Mouse (Mus musculus): ENCODE data around the gene Trim34b. TPM values are rescaled to one million over a fixed set of nuclear protein-coding genes. Genes with fewer than 3 reads are reported as not detected.
A peak's percentile ranks its signal among the peaks of the same experiment; 100 is the strongest.

Gene Trim34b
- polyA plus RNA-seq, 1 experiment from 2014 or later: not detected

DNA sequence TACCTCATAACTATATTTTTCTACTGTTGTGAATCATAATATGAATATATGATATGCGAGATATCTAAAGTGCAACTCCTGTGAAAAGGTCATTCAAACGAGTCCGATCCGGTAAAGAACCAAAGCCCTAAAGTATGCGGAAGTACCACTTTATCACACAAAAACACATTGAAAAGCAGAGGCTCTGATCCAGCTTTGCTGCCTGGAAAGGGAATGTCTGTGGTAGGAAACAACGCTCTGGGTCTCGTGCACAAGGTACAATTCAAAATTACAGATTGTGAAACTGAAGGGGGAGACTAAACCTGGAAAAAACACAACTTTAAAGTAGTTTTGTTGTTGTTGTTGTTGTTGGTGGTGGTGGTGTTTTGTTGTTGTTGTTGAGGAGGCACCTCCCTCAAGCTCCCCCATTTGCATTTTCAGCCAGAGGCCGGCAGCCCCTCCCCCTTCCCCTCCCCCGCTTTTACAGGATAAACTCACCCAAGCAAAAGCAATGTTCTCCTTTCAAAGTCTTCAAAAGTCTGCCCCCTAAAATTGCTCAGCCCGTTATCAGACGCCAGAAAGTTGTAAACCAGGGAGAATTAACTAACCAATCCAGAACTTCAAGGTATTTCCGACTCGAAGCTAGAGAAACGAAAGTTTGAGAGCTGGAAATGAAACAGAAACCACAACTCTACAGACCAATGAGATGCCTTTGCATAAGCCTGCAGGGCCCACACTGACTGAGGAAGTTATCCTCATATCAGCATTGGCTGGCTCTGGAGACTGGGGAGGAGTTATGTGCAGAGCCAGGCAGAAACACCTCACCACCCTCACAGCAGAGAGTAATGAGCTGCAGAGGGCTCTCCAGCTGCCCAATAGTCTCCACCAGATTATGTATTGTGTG is 23.7 kb downstream of the Trim34b start, which contains the start of gene Trim12c:
Gene Trim12c, minus strand, starts transcription at position 646 of the 883 bp plus-strand sequence.
- WGBS (ENCODE audit: insufficient replicate concordance): 3% methylated on average over 14 of the region's 14 CpGs
- no peaks in the 10 kb centered on the region for H3K36me3 ChIP-seq (replicated peaks)
- peaks cover 11% of the 10 kb centered on the region for H3K4me1 ChIP-seq (replicated peaks)
- H3K9ac ChIP-seq: no peak within 1 kb of the TSS
- peak; percentile 100 for ATAC-seq (ENCODE audit: insufficient read depth)
- peak within 1 kb of the TSS; percentile 60 for H3K4me2 ChIP-seq
- no peaks in the 10 kb centered on the region for H3K9me3 ChIP-seq (replicated peaks)
- H3K27ac ChIP-seq (replicated peaks): peak within 1 kb of the TSS; percentile 67
- peak within 1 kb of the TSS; percentile 61 for H3K4me3 ChIP-seq (replicated peaks)
- no peaks in the 10 kb centered on the region for H3K27me3 ChIP-seq

DNA sequence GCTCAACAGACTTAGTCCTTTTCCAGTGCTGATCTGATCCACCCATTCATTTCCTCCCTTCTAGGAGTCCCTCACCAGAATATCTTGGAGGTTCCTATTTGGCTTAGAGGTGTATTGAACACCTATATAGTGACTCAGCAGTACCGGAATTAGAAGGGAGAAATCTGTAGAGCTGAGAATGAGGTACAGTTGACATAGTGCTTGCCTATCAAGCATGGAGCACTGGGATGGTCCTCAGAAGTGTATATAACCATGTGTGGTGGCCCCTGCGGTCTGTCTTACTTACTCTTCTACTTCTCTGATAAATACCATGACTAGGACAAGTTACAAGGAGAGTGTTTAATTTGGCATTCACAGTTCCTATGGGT is 24.3 kb downstream of the Trim34b start:
- Histone ChIP-seq H3K4me3 (replicated peaks) (peak overlapping the region; percentile 61), H3K4me2 (peak overlapping the region; percentile 60), H3K9me3 (replicated peaks) (no peaks in the 10 kb centered on the region), H3K4me1 (replicated peaks) (peaks cover 11% of the 10 kb centered on the region), H3K27ac (replicated peaks) (peak overlapping the region; percentile 67), H3K27me3 (no peaks in the 10 kb centered on the region), H3K9ac (no peak overlapping the region), H3K36me3 (replicated peaks) (no peaks in the 10 kb centered on the region)
- peak; percentile 32; the same call in 1 of the 2 replicates for ATAC-seq (ENCODE audit: insufficient read depth)
- WGBS (ENCODE audit: insufficient replicate concordance): 65% methylated on average over 2 of the region's 2 CpGs

DNA sequence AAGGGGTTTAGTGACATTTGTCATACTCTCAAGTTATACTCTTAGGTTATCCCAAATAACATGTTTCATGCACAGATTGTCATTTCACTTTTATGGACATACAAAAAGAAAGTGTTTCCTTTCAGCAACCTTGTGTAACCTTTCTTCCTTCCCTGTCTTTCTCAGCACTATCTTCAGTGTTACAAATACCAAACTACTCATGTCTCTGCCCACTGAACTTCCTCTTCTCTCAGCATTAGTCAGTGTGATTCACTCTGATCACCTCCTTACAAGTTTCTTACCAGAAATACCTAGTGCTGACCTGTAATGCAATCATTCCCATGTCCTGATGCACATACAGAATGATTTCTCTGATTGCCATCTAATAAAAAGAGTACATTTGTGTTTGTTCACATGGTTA is 37.1 kb downstream of the Trim34b start:
- no peaks in the 10 kb centered on the region for H3K4me1 ChIP-seq (replicated peaks)
- H3K9me3 ChIP-seq (replicated peaks): no peaks in the 10 kb centered on the region
- no peak overlapping the region for H3K27ac ChIP-seq (replicated peaks)
- no peak overlapping the region for H3K9ac ChIP-seq
- no peaks in the 10 kb centered on the region for H3K36me3 ChIP-seq (replicated peaks)
- no peaks in the 10 kb centered on the region for H3K27me3 ChIP-seq
- no peak for ATAC-seq (ENCODE audit: insufficient read depth)
- H3K4me3 ChIP-seq (replicated peaks): no peak overlapping the region
- H3K4me2 ChIP-seq: no peak overlapping the region

DNA sequence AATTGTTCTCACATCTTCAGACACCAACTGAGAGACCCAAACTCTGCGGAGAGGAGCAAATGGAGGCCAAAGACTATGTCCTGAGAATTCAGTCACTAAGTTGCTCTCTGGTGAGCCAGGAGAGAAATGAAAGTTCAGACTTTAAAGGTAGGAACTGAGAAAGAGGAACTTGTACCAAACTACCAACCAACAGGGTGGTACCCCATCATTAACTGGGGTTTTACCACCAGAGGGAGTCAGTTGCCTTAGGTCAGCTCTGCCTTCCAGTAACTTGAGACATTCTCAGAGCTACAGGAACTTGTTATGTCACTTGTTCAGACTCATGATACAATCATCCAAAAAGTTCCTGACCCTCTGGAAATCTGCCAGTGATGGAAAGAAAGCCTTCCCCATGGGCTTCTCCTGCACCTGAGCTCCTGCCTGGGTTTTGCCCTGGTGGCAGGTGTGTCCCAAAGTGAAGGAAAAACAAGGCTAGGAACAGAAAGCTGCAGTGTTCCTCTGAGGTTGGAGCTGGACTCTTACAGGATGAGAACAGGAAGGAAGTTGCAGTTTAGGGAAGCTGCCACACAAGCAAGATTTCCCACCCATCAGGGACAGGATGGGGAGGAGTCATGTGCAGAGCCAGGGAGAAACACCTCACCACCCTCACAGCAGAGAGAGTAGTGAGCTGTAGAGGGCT is 40.6 kb downstream of the Trim34b start, which contains the start of gene Trim30b:
Gene Trim30b, minus strand, starts transcription at position 149 of the 679 bp plus-strand sequence.
- no peak within 1 kb of the TSS for H3K4me3 ChIP-seq (replicated peaks)
- H3K36me3 ChIP-seq (replicated peaks): no peaks in the 10 kb centered on the region
- no peaks in the 10 kb centered on the region for H3K4me1 ChIP-seq (replicated peaks)
- no peak within 1 kb of the TSS for H3K27ac ChIP-seq (replicated peaks)
- H3K4me2 ChIP-seq: no peak within 1 kb of the TSS
- ATAC-seq (ENCODE audit: insufficient read depth): peak; percentile 62
- H3K9ac ChIP-seq: no peak within 1 kb of the TSS
- WGBS (ENCODE audit: insufficient replicate concordance): 44% methylated on average over 1 of the region's 1 CpGs
- H3K9me3 ChIP-seq (replicated peaks): no peaks in the 10 kb centered on the region
- H3K27me3 ChIP-seq: no peaks in the 10 kb centered on the region

Other genes starting within 250 kb of the Trim34b start
- gene Olfr645, start 244.0 kb upstream of the Trim34b start, polyA plus RNA-seq (2015; fragmentation: Nextera tagmentation; extraction: Ambion mirVana): not detected in 2 replicates
- not detected in 2 replicates for gene Olfr646, start 224.6 kb upstream of the Trim34b start, polyA plus RNA-seq (2015; fragmentation: Nextera tagmentation; extraction: Ambion mirVana)
- gene Ubqln5, start 199.6 kb upstream of the Trim34b start, polyA plus RNA-seq (2015; fragmentation: Nextera tagmentation; extraction: Ambion mirVana): not detected in 2 replicates
- not detected in 2 replicates for gene Olfr643, start 192.1 kb upstream of the Trim34b start, polyA plus RNA-seq (2015; fragmentation: Nextera tagmentation; extraction: Ambion mirVana)
- gene Ubqln3, start 186.2 kb upstream of the Trim34b start, polyA plus RNA-seq (2015; fragmentation: Nextera tagmentation; extraction: Ambion mirVana): not detected in 2 replicates
- not detected in 2 replicates for gene Ubqlnl, start 178.9 kb upstream of the Trim34b start, polyA plus RNA-seq (2015; fragmentation: Nextera tagmentation; extraction: Ambion mirVana)
- gene Olfm5, start 164.6 kb upstream of the Trim34b start, polyA plus RNA-seq (2015; fragmentation: Nextera tagmentation; extraction: Ambion mirVana): not detected in 2 replicates
- 0.06 and 0.08 TPM in 2 replicates for gene Olfr648, start 146.1 kb upstream of the Trim34b start, polyA plus RNA-seq (2015; fragmentation: Nextera tagmentation; extraction: Ambion mirVana)
- gene Olfr649, start 133.5 kb upstream of the Trim34b start, polyA plus RNA-seq (2015; fragmentation: Nextera tagmentation; extraction: Ambion mirVana): not detected in 2 replicates
- gene Trim6, start 110.7 kb upstream of the Trim34b start, polyA plus RNA-seq (2015; fragmentation: Nextera tagmentation; extraction: Ambion mirVana): 0.43 and 0.50 TPM in 2 replicates
- 1.6 and 1.8 TPM in 2 replicates for gene Trim34a, start 85.0 kb upstream of the Trim34b start, polyA plus RNA-seq (2015; fragmentation: Nextera tagmentation; extraction: Ambion mirVana)
- gene Trim5, start 41.4 kb upstream of the Trim34b start, polyA plus RNA-seq (2015; fragmentation: Nextera tagmentation; extraction: Ambion mirVana): 0.32 and 0.37 TPM in 2 replicates
- gene Trim12a, start 14.0 kb upstream of the Trim34b start, polyA plus RNA-seq (2015; fragmentation: Nextera tagmentation; extraction: Ambion mirVana): 3.1 and 3.4 TPM in 2 replicates
- 1.1 and 1.2 TPM in 2 replicates for gene Trim12c, start 23.9 kb downstream of the Trim34b start, polyA plus RNA-seq (2015; fragmentation: Nextera tagmentation; extraction: Ambion mirVana)
- 0.28 and 0.36 TPM in 2 replicates for gene Trim30b, start 40.4 kb downstream of the Trim34b start, polyA plus RNA-seq (2015; fragmentation: Nextera tagmentation; extraction: Ambion mirVana)
- gene Trim30c, start 71.4 kb downstream of the Trim34b start, polyA plus RNA-seq (2015; fragmentation: Nextera tagmentation; extraction: Ambion mirVana): 0.30 and 0.53 TPM in 2 replicates
- gene Trim30a, start 135.7 kb downstream of the Trim34b start, polyA plus RNA-seq (2015; fragmentation: Nextera tagmentation; extraction: Ambion mirVana): 2.4 and 2.8 TPM in 2 replicates
- gene Trim30d, start 178.4 kb downstream of the Trim34b start, polyA plus RNA-seq (2015; fragmentation: Nextera tagmentation; extraction: Ambion mirVana): 0.86 and 1.0 TPM in 2 replicates
- not detected in 2 replicates for gene Olfr651, start 220.7 kb downstream of the Trim34b start, polyA plus RNA-seq (2015; fragmentation: Nextera tagmentation; extraction: Ambion mirVana)
- gene Olfr652, start 231.4 kb downstream of the Trim34b start, polyA plus RNA-seq (2015; fragmentation: Nextera tagmentation; extraction: Ambion mirVana): not detected in 2 replicates
- gene Olfr653, start 247.8 kb downstream of the Trim34b start, polyA plus RNA-seq (2015; fragmentation: Nextera tagmentation; extraction: Ambion mirVana): not detected in 2 replicates

All from liver, embryonic 15.5 days (tissue).